Mouse (Mus musculus) thymus, postnatal 0 days (tissue): Measurements from ENCODE around the gene Card6. TPM values are rescaled to one million over a fixed set of nuclear protein-coding genes. Genes with fewer than 3 reads are reported as not detected.

Source experiments
- DNase-seq: peaks from one replicate; pipeline ENCODE4 v3.0.0-alpha.2; 2015; ENCODE audit warnings: low spot score
- polyA plus RNA-seq: library from polyadenylated mRNA; unstranded; fragments of >200 nt; fragmentation: Nextera tagmentation; extraction: Ambion mirVana; gene quantifications from 2 replicates; pipeline ENCODE4 v1.2.1, GENCODE M21; 2015

Card6 gene
- polyA plus RNA-seq, 1 experiment from 2014 or later = 1.0 TPM

GRCm38 (mm10) chr15:5090131-5090530 is 18.2 kb downstream of the Card6 start:
- no peak for DNase-seq

GRCm38 (mm10) chr15:5088850-5089608 is 19.3 kb downstream of the Card6 start:
- no peak for DNase-seq

GRCm38 (mm10) chr15:5086162-5086561 is 22.2 kb downstream of the Card6 start:
- peak; percentile 9 for DNase-seq

- DNase-seq = no peak
Observed at GRCm38 (mm10) chr15:5081235-5081634, 27.1 kb downstream of the Card6 start.

- DNase-seq = no peak
Observed at GRCm38 (mm10) chr15:5068801-5069518, 39.4 kb downstream of the Card6 start.

- DNase-seq = no peak
Observed at GRCm38 (mm10) chr15:5063635-5064034, 44.7 kb downstream of the Card6 start, which contains the start of gene C7. Gene C7 (minus strand): TSS chr15:5063740.

Other genes with a start within 250 kb of the Card6 start
- not detected in 2 replicates for gene Mroh2b, start 209.8 kb downstream of the Card6 start, polyA plus RNA-seq
- gene C7, start 44.8 kb downstream of the Card6 start, polyA plus RNA-seq = not detected in 2 replicates
- gene Rpl37, start 8.1 kb upstream of the Card6 start, polyA plus RNA-seq = 833 and 884 TPM in 2 replicates
- 11.5 and 12.5 TPM in 2 replicates for gene Prkaa1, start 35.3 kb upstream of the Card6 start, polyA plus RNA-seq
- gene Ttc33, start 77.0 kb upstream of the Card6 start, polyA plus RNA-seq = 43.6 and 45.9 TPM in 2 replicates
- 18.2 and 18.3 TPM in 2 replicates for gene Ptger4, start 135.6 kb upstream of the Card6 start, polyA plus RNA-seq